Comparison of ENCODE assay signal across 10 mouse cellular contexts in the genomic region with DNA sequence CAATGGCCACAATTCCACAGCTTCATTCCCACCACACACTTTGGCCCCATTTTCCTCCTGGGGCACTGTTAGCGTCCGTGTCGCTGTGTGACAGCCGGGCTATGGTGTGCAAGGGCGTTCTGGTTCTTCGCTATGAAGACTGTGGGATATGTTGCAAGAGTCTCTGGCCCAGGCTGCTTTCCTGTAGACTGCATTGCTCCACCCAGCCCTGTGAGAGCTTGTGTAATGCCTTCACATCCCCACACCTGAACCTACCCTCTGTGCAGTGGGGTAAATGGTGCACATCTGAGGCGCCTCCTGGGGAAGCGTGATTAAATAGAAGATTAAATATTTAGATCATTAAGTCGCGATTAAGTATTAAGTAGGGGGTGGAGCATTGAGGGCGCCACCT. TPM values are rescaled to one million over a fixed set of nuclear protein-coding genes. Genes with fewer than 3 reads are reported as not detected.
DNase-seq lines count a peak whose midpoint lies in the region; ATAC-seq and TF ChIP-seq lines count a peak whose summit lies in the region.
"Had no signal": no experiment of that assay in that cellular context is flagged by ENCODE, and none has a peak within 500 bp of the region (broad histone marks: within the 10 kb centered on the region; RNA-seq: fewer than 3 reads in every experiment).

No protein-coding gene starts in this region.

- H3K27me3 ChIP-seq in limb, embryonic 15.5 days, result no peaks in the 10 kb centered on the region
- no peaks in the 10 kb centered on the region; the same call in 1 of the 2 replicates for H3K27me3 ChIP-seq in limb, embryonic 10.5 days (ENCODE audit: low read depth, poor library complexity, severe bottlenecking)
- no peaks in the 10 kb centered on the region for H3K27me3 ChIP-seq in myocyte (ENCODE audit: control insufficient read depth, insufficient read depth, insufficient read length)

- DNase-seq in limb, embryonic 10.5 days (ENCODE audit: low spot score), result no peak
- peak; percentile 54 for DNase-seq in NIH3T3 (ENCODE audit: low read depth)
- no peak for DNase-seq in left cerebral cortex, adult 18-20 months (ENCODE audit: low spot score in 2 of 2)
- no peak for DNase-seq in c-Kit-positive CD71-positive TER-119-positive erythroid progenitor cells, embryonic 14.5 days (ENCODE audit: low spot score)
- DNase-seq: kidney, adult 8-10 months; lung, embryonic 14.5 days; thymus, postnatal 14 days had no signal

- H3K27ac ChIP-seq in limb, embryonic 15.5 days, result peak overlapping the region; percentile 43; the same call in 1 of the 2 replicates
- no peak overlapping the region for H3K27ac ChIP-seq in limb, embryonic 10.5 days

- H3K4me2 ChIP-seq in limb, embryonic 15.5 days, result no peak overlapping the region
- H3K4me2 ChIP-seq in myocyte (ENCODE audit: low read depth), result peak overlapping the region; percentile 55
- H3K4me2 ChIP-seq: lung, embryonic 14.5 days had no signal

- H3K9me3 ChIP-seq in limb, embryonic 15.5 days, result no peaks in the 10 kb centered on the region
- no peaks in the 10 kb centered on the region for H3K9me3 ChIP-seq in limb, embryonic 10.5 days (replicated peaks)

- H3K36me3 ChIP-seq in limb, embryonic 15.5 days, result no peaks in the 10 kb centered on the region
- no peaks in the 10 kb centered on the region for H3K36me3 ChIP-seq in limb, embryonic 10.5 days
- no peaks in the 10 kb centered on the region for H3K36me3 ChIP-seq in myocyte (ENCODE audit: control insufficient read depth, insufficient read depth)

- 64% methylated on average over 11 of the region's 11 CpGs for WGBS in limb, embryonic 15.5 days
- 87% methylated on average over 11 of the region's 11 CpGs for WGBS in limb, embryonic 10.5 days

- no peak overlapping the region for H3K4me3 ChIP-seq in limb, embryonic 15.5 days
- no peak overlapping the region for H3K4me3 ChIP-seq in limb, embryonic 10.5 days
- H3K4me3 ChIP-seq in myocyte, result no peak overlapping the region

- 0 out of 2 replicates have a peak, but pooled peaks have one; percentile 56 for ATAC-seq in limb, embryonic 15.5 days (ENCODE audit: insufficient number of reproducible peaks, low FRiP score, low TSS enrichment, low read depth)
- peak; percentile 40 to 68; a peak in 2 of 4 replicates for ATAC-seq in hematopoietic stem cell, adult 5-6 weeks (replicated peaks in 1 of 2; ENCODE audit: insufficient read depth in 1 of 2, low FRiP score in 2 of 2, low TSS enrichment in 1 of 2, low read depth in 1 of 2, poor library complexity in 2 of 2, severe bottlenecking in 2 of 2)

- H3K4me1 ChIP-seq in limb, embryonic 15.5 days, result peaks cover 11% of the 10 kb centered on the region
- H3K4me1 ChIP-seq in limb, embryonic 10.5 days, result peaks cover 15% of the 10 kb centered on the region

- no peak overlapping the region for H3K9ac ChIP-seq in limb, embryonic 15.5 days
- H3K9ac ChIP-seq: lung, embryonic 14.5 days had no signal

- no peak overlapping the region for H3ac ChIP-seq in myocyte (ENCODE audit: control insufficient read depth, insufficient read length)

- H3K79me2 ChIP-seq in myocyte (ENCODE audit: control insufficient read depth, insufficient read depth), result no peaks in the 10 kb centered on the region

- no peak for TF ChIP-seq POLR2A in myocyte (IDR thresholded peaks at IDR 0.05; ENCODE audit: insufficient read length, low read depth)

TF ChIP-seq in myocyte, 11 proteins besides CTCF, POLR2A, EP300 and RAD21:
- TF ChIP-seq CEBPB (IDR thresholded peaks at IDR 0.05; ENCODE audit: insufficient read depth, poor library complexity, severe bottlenecking), result peak; percentile 48; the same call in 1 of the 2 replicates
- no peak for TF ChIP-seq POLR2AphosphoS2 (IDR thresholded peaks at IDR 0.05; ENCODE audit: insufficient read length, low read depth)

RNA-seq across cellular contexts. Expression of a gene that starts 9.9 kb away (rescaled TPM):
- polyA plus RNA-seq in limb, embryonic 15.5 days (2015; fragmentation: Nextera tagmentation; extraction: Ambion mirVana), result 5.3 and 5.8 TPM in 2 replicates
- polyA plus RNA-seq in limb, embryonic 10.5 days (2016; fragmentation: Nextera tagmentation; extraction: Ambion mirVana), result 2.3 and 2.5 TPM in 2 replicates
- not detected in 2 replicates for total RNA-seq in hematopoietic stem cell, adult 5-6 weeks (2017)
- polyA plus RNA-seq in myocyte (2012; fragmentation: generic; extraction: Trizol), result 0.05 TPM
- total RNA-seq in left cerebral cortex, adult 18-20 months (2021), result 1 to 10 TPM; 1.9 to 2.1 TPM

RNA-seq across cellular contexts. Expression of a gene that starts 43.5 kb away (rescaled TPM):
- 1.5 and 4.7 TPM in 2 replicates for polyA plus RNA-seq in limb, embryonic 15.5 days (2015; fragmentation: Nextera tagmentation; extraction: Ambion mirVana)
- polyA plus RNA-seq in limb, embryonic 10.5 days (2016; fragmentation: Nextera tagmentation; extraction: Ambion mirVana), result 0.10 TPM in 1 of 2 replicates, not detected in the other
- not detected in 2 replicates for total RNA-seq in hematopoietic stem cell, adult 5-6 weeks (2017)
- polyA plus RNA-seq in myocyte (2012; fragmentation: generic; extraction: Trizol), result 1.1 TPM
- 1 to 10 TPM; 8.3 to 10.0 TPM for total RNA-seq in left cerebral cortex, adult 18-20 months (2021)
